Mouse (Mus musculus) neural tube, embryonic 12.5 days (tissue): ENCODE results near the gene Pkmyt1. TPM values are rescaled to one million over a fixed set of nuclear protein-coding genes. Genes with fewer than 3 reads are reported as not detected.

Source experiments
- ATAC-seq: fragments of 200-750 bp; cut with Nextera tagmentation; 2 replicates; pipeline ENCODE4 v1.8.0; 2017; ENCODE audit warnings: low read depth, mild to moderate bottlenecking, moderate TSS enrichment, moderate library complexity; ENCODE audit not compliant: low FRiP score
- H3K27ac ChIP-seq: fragments of 300-500 bp; sonication (generic); 2 replicates; pipeline ENCODE4 v1.5.1; 2016
- H3K27me3 ChIP-seq: fragments of 300-500 bp; sonication (generic); replicated peaks from 2 replicates; pipeline ENCODE4 v1.6.1; 2016; ENCODE audit warnings: mild to moderate bottlenecking
- H3K36me3 ChIP-seq: fragments of 300-500 bp; sonication (generic); 2 replicates; pipeline ENCODE4 v1.6.1; 2016; ENCODE audit warnings: mild to moderate bottlenecking
- H3K4me1 ChIP-seq: fragments of 300-500 bp; sonication (generic); 2 replicates; pipeline ENCODE4 v1.6.1; 2016
- H3K4me2 ChIP-seq: fragments of 300-500 bp; sonication (generic); replicated peaks from 2 replicates; pipeline ENCODE4 v1.6.1; 2016; ENCODE audit warnings: mild to moderate bottlenecking
- H3K4me3 ChIP-seq: fragments of 300-500 bp; sonication (generic); 2 replicates; pipeline ENCODE4 v1.5.1; 2016
- H3K9ac ChIP-seq: fragments of 300-500 bp; sonication (generic); 2 replicates; pipeline ENCODE4 v1.6.1; 2016; ENCODE audit warnings: mild to moderate bottlenecking
- H3K9me3 ChIP-seq: fragments of 300-500 bp; sonication (generic); 2 replicates; pipeline ENCODE4 v1.6.1; 2016; ENCODE audit warnings: mild to moderate bottlenecking
- WGBS: fragments of 180-500 bp; shearing (Covaris S2); methylation state at CpG from one replicate; pipeline ENCODE4 v1.1.7; 2016; 5-methylcytosine and 5-hydroxymethylcytosine counted together
- polyA plus RNA-seq: library from polyadenylated mRNA; unstranded; fragments of >200 nt; fragmentation: Nextera tagmentation; extraction: Ambion mirVana; gene quantifications from 2 replicates; pipeline ENCODE4 v1.2.1, GENCODE M21; 2016

Pkmyt1 gene
- polyA plus RNA-seq, 1 experiment from 2014 or later, result 34.1 TPM

- Histone ChIP-seq H3K4me3 (peak overlapping the region; percentile 90), H3K4me1 (peaks cover 4% of the 10 kb centered on the region; the same call in 1 of the 2 replicates), H3K27me3 (no peaks in the 10 kb centered on the region), H3K36me3 (no peaks in the 10 kb centered on the region), H3K4me2 (peak overlapping the region; percentile 96), H3K9me3 (no peaks in the 10 kb centered on the region), H3K27ac (no peak overlapping the region), H3K9ac (peak overlapping the region; percentile 67)
- 0% methylated on average over 20 of the region's 20 CpGs for WGBS
- peak; percentile 86 for ATAC-seq
Observed at GRCm38 (mm10) chr17:23726758-23727142, 614 bp downstream of the Pkmyt1 start.

GRCm38 (mm10) chr17:23730441-23730840, 4.3 kb downstream of the Pkmyt1 start:
- H3K4me3 ChIP-seq, result no peak overlapping the region
- no peak for ATAC-seq
- WGBS, result 79% methylated on average over 1 of the region's 1 CpGs
- H3K27ac ChIP-seq, result no peak overlapping the region
- H3K9me3 ChIP-seq, result no peaks in the 10 kb centered on the region
- no peak overlapping the region for H3K4me2 ChIP-seq
- no peaks in the 10 kb centered on the region for H3K27me3 ChIP-seq
- peaks cover 8% of the 10 kb centered on the region for H3K36me3 ChIP-seq
- H3K9ac ChIP-seq, result no peak overlapping the region
- H3K4me1 ChIP-seq, result peaks cover 4% of the 10 kb centered on the region; the same call in 1 of the 2 replicates

GRCm38 (mm10) chr17:23734341-23734740, 8.2 kb downstream of the Pkmyt1 start:
- Histone ChIP-seq H3K4me3 (no peak overlapping the region), H3K4me1 (peaks cover 8% of the 10 kb centered on the region), H3K9ac (no peak overlapping the region), H3K9me3 (no peaks in the 10 kb centered on the region), H3K27ac (no peak overlapping the region), H3K27me3 (no peaks in the 10 kb centered on the region), H3K36me3 (peaks cover 30% of the 10 kb centered on the region), H3K4me2 (no peak overlapping the region)
- 81% methylated on average over 1 of the region's 1 CpGs for WGBS
- ATAC-seq, result no peak

- Histone ChIP-seq H3K9me3 (no peaks in the 10 kb centered on the region), H3K27me3 (peaks cover 26% of the 10 kb centered on the region), H3K9ac (no peak overlapping the region), H3K4me1 (peaks cover 22% of the 10 kb centered on the region), H3K4me2 (peak overlapping the region; percentile 96), H3K27ac (no peak overlapping the region), H3K36me3 (peaks cover 30% of the 10 kb centered on the region), H3K4me3 (peak overlapping the region; percentile 0; the same call in 1 of the 2 replicates)
- ATAC-seq, result no peak
- 61% methylated on average over 15 of the region's 15 CpGs for WGBS
Observed at GRCm38 (mm10) chr17:23737493-23738445, 11.6 kb downstream of the Pkmyt1 start.

GRCm38 (mm10) chr17:23738836-23739201, 12.7 kb downstream of the Pkmyt1 start:
- peaks cover 22% of the 10 kb centered on the region for H3K4me1 ChIP-seq
- H3K9ac ChIP-seq, result peak overlapping the region; percentile 82
- no peak for ATAC-seq
- H3K4me3 ChIP-seq, result peak overlapping the region; percentile 69
- no peak overlapping the region for H3K27ac ChIP-seq
- H3K27me3 ChIP-seq, result peaks cover 36% of the 10 kb centered on the region
- WGBS, result 31% methylated on average over 2 of the region's 2 CpGs
- peak overlapping the region; percentile 96 for H3K4me2 ChIP-seq
- peaks cover 30% of the 10 kb centered on the region for H3K36me3 ChIP-seq
- H3K9me3 ChIP-seq, result no peaks in the 10 kb centered on the region

GRCm38 (mm10) chr17:23739202-23740135, 13.3 kb downstream of the Pkmyt1 start:
- under 1% methylated on average over 48 of the region's 48 CpGs for WGBS
- H3K4me1 ChIP-seq, result peaks cover 22% of the 10 kb centered on the region
- H3K9ac ChIP-seq, result peak overlapping the region; percentile 82
- H3K27ac ChIP-seq, result peak overlapping the region; percentile 43; the same call in 1 of the 2 replicates
- peaks cover 43% of the 10 kb centered on the region for H3K27me3 ChIP-seq
- H3K4me3 ChIP-seq, result peak overlapping the region; percentile 69
- ATAC-seq, result peak; percentile 55
- H3K36me3 ChIP-seq, result peaks cover 27% of the 10 kb centered on the region
- no peaks in the 10 kb centered on the region for H3K9me3 ChIP-seq
- H3K4me2 ChIP-seq, result peak overlapping the region; percentile 96

- peak overlapping the region; percentile 69 for H3K4me3 ChIP-seq
- peaks cover 24% of the 10 kb centered on the region for H3K36me3 ChIP-seq
- peak overlapping the region; percentile 96 for H3K4me2 ChIP-seq
- no peaks in the 10 kb centered on the region for H3K9me3 ChIP-seq
- peak overlapping the region; percentile 82 for H3K9ac ChIP-seq
- under 1% methylated on average over 46 of the region's 46 CpGs for WGBS
- ATAC-seq, result peak; percentile 87
- H3K27ac ChIP-seq, result 0 out of 2 replicates have a peak overlapping the region, but pooled peaks have one; percentile 43
- H3K27me3 ChIP-seq, result peaks cover 49% of the 10 kb centered on the region
- peaks cover 28% of the 10 kb centered on the region for H3K4me1 ChIP-seq
Observed at GRCm38 (mm10) chr17:23740136-23740584, 14.0 kb downstream of the Pkmyt1 start.

- 6% methylated on average over 13 of the region's 13 CpGs for WGBS
- H3K27me3 ChIP-seq, result peaks cover 54% of the 10 kb centered on the region
- H3K4me1 ChIP-seq, result peaks cover 31% of the 10 kb centered on the region
- H3K4me3 ChIP-seq, result peak within 1 kb of the TSS; percentile 69
- peak; percentile 15; the same call in 1 of the 2 replicates for ATAC-seq
- H3K9me3 ChIP-seq, result no peaks in the 10 kb centered on the region
- H3K27ac ChIP-seq, result peak within 1 kb of the TSS; percentile 43; the same call in 1 of the 2 replicates
- H3K9ac ChIP-seq, result peak within 1 kb of the TSS; percentile 82
- peaks cover 20% of the 10 kb centered on the region for H3K36me3 ChIP-seq
- H3K4me2 ChIP-seq, result peak within 1 kb of the TSS; percentile 96
Observed at GRCm38 (mm10) chr17:23740598-23741021, 14.5 kb downstream of the Pkmyt1 start, which contains the start of gene Paqr4. TSS of gene Paqr4 (minus strand) at chr17:23740867.

GRCm38 (mm10) chr17:23741359-23742209, 15.4 kb downstream of the Pkmyt1 start:
- Histone ChIP-seq H3K9me3 (no peaks in the 10 kb centered on the region), H3K9ac (no peak overlapping the region), H3K36me3 (peaks cover 10% of the 10 kb centered on the region), H3K4me1 (peaks cover 38% of the 10 kb centered on the region), H3K4me3 (peak overlapping the region; percentile 16; the same call in 1 of the 2 replicates), H3K27ac (no peak overlapping the region), H3K27me3 (peaks cover 64% of the 10 kb centered on the region), H3K4me2 (peak overlapping the region; percentile 52)
- WGBS, result 51% methylated on average over 38 of the region's 38 CpGs
- ATAC-seq, result no peak

GRCm38 (mm10) chr17:23742210-23742793, 16.2 kb downstream of the Pkmyt1 start:
- peak overlapping the region; percentile 16; the same call in 1 of the 2 replicates for H3K4me3 ChIP-seq
- H3K9ac ChIP-seq, result no peak overlapping the region
- peaks cover 69% of the 10 kb centered on the region for H3K27me3 ChIP-seq
- H3K27ac ChIP-seq, result no peak overlapping the region
- no peaks in the 10 kb centered on the region for H3K9me3 ChIP-seq
- peaks cover 38% of the 10 kb centered on the region for H3K4me1 ChIP-seq
- 0 out of 2 replicates have a peak, but pooled peaks cover 4% of the 10 kb centered on the region for H3K36me3 ChIP-seq
- H3K4me2 ChIP-seq, result peak overlapping the region; percentile 52
- no peak for ATAC-seq
- WGBS, result 8% methylated on average over 44 of the region's 44 CpGs
